Mouse (Mus musculus) kidney, embryonic 14.5 days (tissue): Measurements from ENCODE around the gene Kiss1r. TPM values are rescaled to one million over a fixed set of nuclear protein-coding genes. Genes with fewer than 3 reads are reported as not detected.

ENCODE experiments used
- polyA plus RNA-seq: library from polyadenylated mRNA; unstranded; fragments of >200 nt; fragmentation: Nextera tagmentation; extraction: Ambion mirVana; gene quantifications from 2 replicates; pipeline ENCODE4 v1.2.1, GENCODE M21; 2014

Kiss1r gene
- polyA plus RNA-seq, 1 experiment from 2014 or later = 0.47 TPM

Other genes with a start within 250 kb of the Kiss1r start
- 85.7 and 90.9 TPM in 2 replicates for gene Tpgs1, start 247.6 kb upstream of the Kiss1r start, polyA plus RNA-seq
- gene Cdc34, start 234.8 kb upstream of the Kiss1r start, polyA plus RNA-seq = 105 and 108 TPM in 2 replicates
- 0.54 and 0.61 TPM in 2 replicates for gene Gzmm, start 228.0 kb upstream of the Kiss1r start, polyA plus RNA-seq
- gene Bsg, start 212.5 kb upstream of the Kiss1r start, polyA plus RNA-seq = 847 and 943 TPM in 2 replicates
- 0.11 and 0.14 TPM in 2 replicates for gene Hcn2, start 200.3 kb upstream of the Kiss1r start, polyA plus RNA-seq
- gene Polrmt, start 170.4 kb upstream of the Kiss1r start, polyA plus RNA-seq = 33.2 and 38.9 TPM in 2 replicates
- 0.11 and 0.61 TPM in 2 replicates for gene Fgf22, start 161.9 kb upstream of the Kiss1r start, polyA plus RNA-seq
- gene Rnf126, start 150.0 kb upstream of the Kiss1r start, polyA plus RNA-seq = 95.9 and 104 TPM in 2 replicates
- gene Fstl3, start 139.7 kb upstream of the Kiss1r start, polyA plus RNA-seq = 4.9 and 8.2 TPM in 2 replicates
- not detected in 2 replicates for gene Prss57, start 126.0 kb upstream of the Kiss1r start, polyA plus RNA-seq
- gene Palm, start 123.4 kb upstream of the Kiss1r start, polyA plus RNA-seq = 101 and 136 TPM in 2 replicates
- 4.1 and 9.0 TPM in 2 replicates for gene Misp, start 96.0 kb upstream of the Kiss1r start, polyA plus RNA-seq
- 279 and 333 TPM in 2 replicates for gene Ptbp1, start 62.5 kb upstream of the Kiss1r start, polyA plus RNA-seq
- gene Prtn3, start 42.5 kb upstream of the Kiss1r start, polyA plus RNA-seq = 9.6 and 11.1 TPM in 2 replicates
- 58.8 and 59.7 TPM in 2 replicates for gene Plppr3, start 42.3 kb upstream of the Kiss1r start, polyA plus RNA-seq
- gene Elane, start 30.7 kb upstream of the Kiss1r start, polyA plus RNA-seq = not detected in 2 replicates
- not detected in 2 replicates for gene Cfd, start 26.1 kb upstream of the Kiss1r start, polyA plus RNA-seq
- gene Med16, start 8.0 kb upstream of the Kiss1r start, polyA plus RNA-seq = 48.0 and 61.2 TPM in 2 replicates
- gene Gm26602, start 6.1 kb upstream of the Kiss1r start, polyA plus RNA-seq = 4.6 and 10.8 TPM in 2 replicates
- gene R3hdm4, start 4.2 kb downstream of the Kiss1r start, polyA plus RNA-seq = 102 and 137 TPM in 2 replicates
- 12.0 and 12.3 TPM in 2 replicates for gene Arid3a, start 10.1 kb downstream of the Kiss1r start, polyA plus RNA-seq
- 132 and 147 TPM in 2 replicates for gene Wdr18, start 43.2 kb downstream of the Kiss1r start, polyA plus RNA-seq
- 0.19 and 0.29 TPM in 2 replicates for gene Grin3b, start 53.7 kb downstream of the Kiss1r start, polyA plus RNA-seq
- gene Tmem259, start 67.4 kb downstream of the Kiss1r start, polyA plus RNA-seq = 18.8 and 27.8 TPM in 2 replicates
- 186 and 220 TPM in 2 replicates for gene Cnn2, start 71.6 kb downstream of the Kiss1r start, polyA plus RNA-seq
- 1.8 and 2.7 TPM in 2 replicates for gene Abca7, start 79.5 kb downstream of the Kiss1r start, polyA plus RNA-seq
- 4.8 and 7.7 TPM in 2 replicates for gene Arhgap45, start 99.7 kb downstream of the Kiss1r start, polyA plus RNA-seq
- 276 and 310 TPM in 2 replicates for gene Polr2e, start 122.8 kb downstream of the Kiss1r start, polyA plus RNA-seq
- 552 and 641 TPM in 2 replicates for gene Gpx4, start 130.2 kb downstream of the Kiss1r start, polyA plus RNA-seq
- gene Sbno2, start 188.6 kb downstream of the Kiss1r start, polyA plus RNA-seq = 10.6 and 14.8 TPM in 2 replicates
- gene Stk11, start 198.8 kb downstream of the Kiss1r start, polyA plus RNA-seq = 26.6 and 42.0 TPM in 2 replicates
- gene Atp5d, start 221.7 kb downstream of the Kiss1r start, polyA plus RNA-seq = 519 and 582 TPM in 2 replicates
- 8.1 and 8.4 TPM in 2 replicates for gene Cbarp, start 223.9 kb downstream of the Kiss1r start, polyA plus RNA-seq
- gene Midn, start 231.3 kb downstream of the Kiss1r start, polyA plus RNA-seq = 42.3 and 46.2 TPM in 2 replicates
- 80.0 and 104 TPM in 2 replicates for gene Cirbp, start 249.0 kb downstream of the Kiss1r start, polyA plus RNA-seq